Mouse (Mus musculus) cerebellum, adult 2 months (tissue): ENCODE measurements around the gene Btg1. TPM values are rescaled to one million over a fixed set of nuclear protein-coding genes. Genes with fewer than 3 reads are reported as not detected.

Experiments used
- DNase-seq, 2 experiments: peaks; one replicate each; pipeline ENCODE4 v3.0.0; 2021
- H3K27ac ChIP-seq: fragments of 200-500 bp; 2 replicates; pipeline ENCODE4 v1.5.1; 2012; ENCODE audit warnings: low read length, control low read depth, inconsistent platforms; ENCODE audit not compliant: insufficient read depth
- H3K27me3 ChIP-seq: fragments of 200-500 bp; 2 replicates; pipeline ENCODE4 v1.6.1; 2012; ENCODE audit warnings: inconsistent platforms, mild to moderate bottlenecking, low read length, moderate library complexity; ENCODE audit not compliant: control insufficient read depth, insufficient read depth
- H3K4me1 ChIP-seq: fragments of 200-500 bp; 2 replicates; pipeline ENCODE4 v1.6.1; 2011; ENCODE audit warnings: low read length; ENCODE audit not compliant: control insufficient read depth, insufficient read depth
- H3K4me3 ChIP-seq: fragments of 200-500 bp; replicated peaks from 2 replicates; pipeline ENCODE3; 2011; ENCODE audit warnings: mild to moderate bottlenecking, low read depth, low read length, control low read depth; ENCODE audit not compliant: insufficient read depth
- CTCF ChIP-seq: fragments of 200-500 bp; IDR thresholded peaks from 2 replicates; pipeline ENCODE4 v1.5.1; 2011; ENCODE audit warnings: low read depth, mild to moderate bottlenecking, control low read depth, low read length, moderate library complexity, borderline replicate concordance; ENCODE audit not compliant: insufficient read depth
- POLR2A ChIP-seq: fragments of 200-500 bp; IDR thresholded peaks from 2 replicates; pipeline ENCODE4 v1.6.1; 2011; ENCODE audit warnings: low read length, control low read depth, borderline replicate concordance; ENCODE audit not compliant: insufficient read depth
- WGBS: fragments of 180-500 bp; shearing (Covaris S2); methylation state at CpG from one replicate; pipeline ENCODE4 v1.1.7; 2018; 5-methylcytosine and 5-hydroxymethylcytosine counted together
- polyA plus RNA-seq: library from polyadenylated mRNA; depleted of rRNA; stranded (reverse); fragments of >200 nt; gene quantifications from 2 replicates; pipeline ENCODE4 v1.2.3, GENCODE M21; 2012

Btg1 gene
- polyA plus RNA-seq, 1 experiment: 87.6 TPM

- Histone ChIP-seq H3K4me3 (no peak overlapping the region), H3K4me1 (no peaks in the 10 kb centered on the region), H3K27ac (no peak overlapping the region), H3K27me3 (no peaks in the 10 kb centered on the region)
- TF ChIP-seq POLR2A (no peak), CTCF (no peak)
- DNase-seq: no peak
- WGBS: 81% methylated on average over 6 of the region's 6 CpGs
Observed at GRCm38 (mm10) chr10:96581232-96581631, 35.6 kb upstream of the Btg1 start.

- no peak for DNase-seq
- Histone ChIP-seq H3K4me3 (no peak overlapping the region), H3K4me1 (no peaks in the 10 kb centered on the region), H3K27me3 (no peaks in the 10 kb centered on the region), H3K27ac (no peak overlapping the region)
- 87% methylated on average over 4 of the region's 4 CpGs for WGBS
- TF ChIP-seq POLR2A (no peak), CTCF (no peak)
Observed at GRCm38 (mm10) chr10:96586191-96586880, 30.5 kb upstream of the Btg1 start.

- Histone ChIP-seq H3K27me3 (no peaks in the 10 kb centered on the region), H3K4me1 (no peaks in the 10 kb centered on the region), H3K4me3 (no peak overlapping the region), H3K27ac (no peak overlapping the region)
- 88% methylated on average over 4 of the region's 4 CpGs for WGBS
- TF ChIP-seq POLR2A (no peak), CTCF (no peak)
- no peak for DNase-seq
Observed at GRCm38 (mm10) chr10:96586881-96587217, 30.0 kb upstream of the Btg1 start.

DNA sequence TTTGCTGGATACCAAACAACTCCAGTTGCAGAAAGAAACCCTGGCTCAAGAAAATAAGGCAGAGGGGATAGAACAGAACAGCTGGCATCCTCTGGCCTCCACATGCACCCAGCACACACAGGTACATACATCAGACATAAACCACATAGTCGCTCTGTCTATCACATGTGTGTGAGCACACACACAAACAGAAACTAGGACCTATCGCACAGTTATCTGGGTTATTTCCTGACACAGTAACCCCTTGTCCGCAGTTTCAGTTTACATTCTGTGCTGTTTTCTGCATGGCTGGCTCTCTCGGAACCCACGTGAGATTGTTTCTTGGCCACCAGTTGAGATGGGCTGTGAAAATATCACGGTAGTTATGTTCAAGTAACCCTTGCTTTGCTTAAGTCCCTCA, 28.6 kb upstream of the Btg1 start:
- Histone ChIP-seq H3K27me3 (no peaks in the 10 kb centered on the region), H3K4me3 (no peak overlapping the region), H3K4me1 (no peaks in the 10 kb centered on the region), H3K27ac (no peak overlapping the region)
- TF ChIP-seq POLR2A (no peak), CTCF (no peak)
- WGBS: 79% methylated on average over 6 of the region's 6 CpGs
- DNase-seq: no peak

DNA sequence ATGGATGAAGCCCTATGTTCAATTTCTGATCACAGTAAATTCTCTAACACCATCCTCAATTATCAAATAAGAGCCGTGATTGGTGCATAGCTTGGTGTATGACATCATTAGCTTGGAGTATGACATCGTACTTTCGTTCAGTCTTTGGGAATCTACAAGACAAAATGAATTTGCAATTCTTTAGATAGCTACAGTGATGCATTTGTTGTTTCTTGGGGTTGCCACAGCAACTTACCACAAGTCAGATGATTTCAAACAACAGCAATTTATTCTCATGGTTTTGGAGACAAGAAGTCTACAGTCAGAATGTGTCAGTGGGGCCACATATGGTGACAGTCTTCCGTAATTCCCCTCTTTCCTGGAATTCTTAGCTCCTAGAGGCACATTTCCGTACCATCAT, 27.0 kb upstream of the Btg1 start:
- WGBS: 96% methylated on average over 5 of the region's 5 CpGs
- DNase-seq: no peak
- H3K4me1 ChIP-seq: no peaks in the 10 kb centered on the region
- no peak overlapping the region for H3K27ac ChIP-seq
- H3K27me3 ChIP-seq: no peaks in the 10 kb centered on the region
- H3K4me3 ChIP-seq: no peak overlapping the region
- TF ChIP-seq CTCF (no peak), POLR2A (no peak)

DNA sequence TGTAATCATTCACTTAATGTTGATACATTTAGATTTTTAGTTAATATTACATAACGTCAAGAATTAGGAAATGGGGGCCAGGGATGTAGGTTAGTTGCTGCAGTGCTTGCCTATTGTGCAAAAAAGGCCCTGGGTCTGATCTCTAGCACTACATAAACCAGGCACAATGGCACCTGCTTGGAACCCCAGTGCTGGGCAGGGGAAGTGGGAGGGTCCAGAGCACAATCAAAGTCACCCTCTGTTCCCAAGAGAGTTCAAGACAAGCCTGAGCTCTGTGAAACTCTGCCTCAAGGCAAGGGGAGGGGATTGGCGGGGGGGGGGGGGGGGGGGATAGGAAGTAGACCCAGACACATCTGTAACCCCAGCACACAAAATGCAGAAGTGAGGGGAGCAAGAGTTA, 24.7 kb upstream of the Btg1 start:
- Histone ChIP-seq H3K27ac (no peak overlapping the region), H3K4me3 (no peak overlapping the region), H3K4me1 (no peaks in the 10 kb centered on the region), H3K27me3 (no peaks in the 10 kb centered on the region)
- no peak for TF ChIP-seq POLR2A
- no peak for TF ChIP-seq CTCF
- DNase-seq: no peak
- 66% methylated on average over 2 of the region's 2 CpGs for WGBS

DNA sequence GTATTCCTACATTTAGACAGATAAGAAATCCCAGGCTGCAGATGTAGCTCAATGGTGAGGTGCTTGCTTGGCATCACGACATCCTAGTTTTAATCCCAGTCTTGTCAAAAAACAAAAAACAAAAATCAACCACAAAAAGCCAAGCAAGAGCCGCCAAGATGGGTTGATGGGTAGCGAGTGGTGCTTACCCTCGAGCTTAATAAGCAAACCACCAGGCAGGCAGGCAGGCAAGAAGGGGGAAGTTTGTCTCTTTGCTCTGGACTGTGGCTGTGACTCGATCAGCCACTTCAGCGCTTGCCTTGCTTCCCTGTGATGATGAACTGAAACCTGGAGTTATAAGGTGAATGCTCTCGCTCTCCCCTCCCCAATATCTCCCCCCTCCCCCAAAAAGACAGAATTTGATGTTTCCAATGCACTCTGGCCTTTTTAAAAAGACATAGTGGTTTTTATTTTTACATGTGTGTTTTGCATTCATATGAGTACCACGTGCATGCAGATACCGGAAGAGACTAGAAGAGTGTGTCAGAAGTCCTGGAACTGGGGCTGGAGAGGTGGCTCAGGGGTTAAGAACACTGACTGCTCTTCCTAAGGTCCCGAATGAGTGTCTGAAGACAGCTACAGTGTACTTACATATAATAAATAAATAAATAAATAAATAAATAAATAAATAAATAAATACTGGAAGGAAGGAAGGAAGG, 21.2 kb upstream of the Btg1 start:
- WGBS: 89% methylated on average over 10 of the region's 10 CpGs
- Histone ChIP-seq H3K27me3 (no peaks in the 10 kb centered on the region), H3K27ac (no peak overlapping the region), H3K4me3 (no peak overlapping the region), H3K4me1 (no peaks in the 10 kb centered on the region)
- TF ChIP-seq CTCF (no peak), POLR2A (no peak)
- no peak for DNase-seq

GRCm38 (mm10) chr10:96596411-96596810, 20.4 kb upstream of the Btg1 start:
- Histone ChIP-seq H3K4me1 (no peaks in the 10 kb centered on the region), H3K27me3 (no peaks in the 10 kb centered on the region), H3K4me3 (no peak overlapping the region), H3K27ac (no peak overlapping the region)
- TF ChIP-seq POLR2A (no peak), CTCF (no peak)
- 92% methylated on average over 7 of the region's 7 CpGs for WGBS
- DNase-seq: no peak
